Mouse (Mus musculus): ENCODE measurements around the gene Gm3542.
"Not testable (repeated sequence)": the region's sequence is repeated elsewhere in the genome, so short reads cannot be mapped to it uniquely, and the experiment has no call there.

The Gm3542 gene

DNA sequence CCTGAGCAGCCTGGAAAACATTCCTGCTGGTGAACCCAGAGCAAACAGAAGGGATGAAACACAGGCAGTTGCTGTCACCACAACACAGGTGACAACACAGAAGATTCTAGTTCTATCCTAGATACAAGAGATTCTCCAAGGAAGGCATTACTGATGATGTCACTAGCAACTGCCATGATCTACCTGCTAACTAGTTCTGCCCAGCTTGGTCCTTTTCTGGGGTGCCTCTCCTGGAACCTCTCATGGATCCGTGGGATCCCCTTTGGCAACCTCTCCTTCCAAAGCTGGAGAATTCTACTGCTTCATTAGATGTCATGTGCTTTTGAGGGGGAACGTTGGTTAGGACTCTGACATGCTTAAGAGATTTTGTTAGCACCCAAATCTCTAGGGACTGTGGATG, at the start of gene Gm3542:
Gene Gm3542, minus strand, starts transcription at position 101 of the 400 bp plus-strand sequence.
- DNase-seq: not testable (repeated sequence)
